Mouse (Mus musculus) thymus, postnatal 10 days (tissue): ENCODE measurements at regions not wholly inside any gene's neighbourhood (a gene's known extent, or its start where the extent isn't known, plus 50 kb on each side); places are given as distances from the start of the nearest gene placed in this dataset.
"Not testable (repeated sequence)": the region's sequence is repeated elsewhere in the genome, so short reads cannot be mapped to it uniquely, and the experiment has no call there.

Experiments
- DNase-seq, 2 experiments: peaks; one replicate each; pipeline ENCODE4 v3.0.0; 2021; ENCODE audit warnings: low spot score in 2 of 2

DNA sequence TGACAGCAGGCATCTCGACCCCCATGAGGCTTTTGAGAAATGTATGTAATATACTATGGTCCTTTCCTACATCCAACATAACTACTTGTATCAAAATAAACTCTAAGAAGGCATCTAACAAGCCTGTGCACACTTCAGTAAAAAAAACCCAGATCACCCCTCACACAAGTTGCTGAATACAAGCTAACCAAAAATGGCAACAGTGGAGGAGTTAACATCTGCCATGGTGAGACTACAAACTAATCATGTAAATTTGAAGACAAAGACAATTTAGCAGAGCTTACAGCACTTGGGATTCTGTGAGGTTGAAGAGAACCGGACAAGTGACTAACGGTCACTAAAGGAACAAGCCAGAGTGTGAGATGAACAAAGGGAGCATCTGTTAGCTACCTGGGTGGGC, 380.6 kb upstream of the Ngly1 start:
- DNase-seq = no peak

GRCm38 (mm10) chr14:15872013-15872412, 377.1 kb upstream of the Ngly1 start:
- no peak for DNase-seq

DNA sequence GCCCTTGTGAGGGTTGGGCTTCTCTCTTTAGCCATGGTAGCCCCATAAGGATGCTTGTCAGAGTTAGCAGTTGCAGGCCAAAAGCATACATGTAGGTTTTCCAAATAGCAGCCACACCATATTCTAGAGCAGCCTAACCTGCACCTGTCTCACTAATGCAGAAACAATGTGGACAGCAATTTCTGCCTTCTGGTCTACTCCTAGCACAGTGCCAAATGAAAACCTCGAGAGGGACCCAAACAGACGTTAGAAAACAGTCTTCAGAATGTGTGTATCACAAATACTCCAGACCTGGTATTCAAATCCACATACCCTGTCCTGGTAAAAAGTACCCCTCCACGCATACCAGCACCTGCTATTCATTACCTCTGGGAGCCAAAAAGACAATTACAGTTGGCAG, 368.9 kb upstream of the Ngly1 start:
- DNase-seq = no peak

- peak; percentile 76 to 85 for DNase-seq
Measured at GRCm38 (mm10) chr14:15881284-15881683, 367.8 kb upstream of the Ngly1 start.

- DNase-seq = no peak
Measured at GRCm38 (mm10) chr14:15884641-15885340, 364.3 kb upstream of the Ngly1 start.

GRCm38 (mm10) chr14:15897098-15897497, 352.0 kb upstream of the Ngly1 start:
- DNase-seq = no peak

DNA sequence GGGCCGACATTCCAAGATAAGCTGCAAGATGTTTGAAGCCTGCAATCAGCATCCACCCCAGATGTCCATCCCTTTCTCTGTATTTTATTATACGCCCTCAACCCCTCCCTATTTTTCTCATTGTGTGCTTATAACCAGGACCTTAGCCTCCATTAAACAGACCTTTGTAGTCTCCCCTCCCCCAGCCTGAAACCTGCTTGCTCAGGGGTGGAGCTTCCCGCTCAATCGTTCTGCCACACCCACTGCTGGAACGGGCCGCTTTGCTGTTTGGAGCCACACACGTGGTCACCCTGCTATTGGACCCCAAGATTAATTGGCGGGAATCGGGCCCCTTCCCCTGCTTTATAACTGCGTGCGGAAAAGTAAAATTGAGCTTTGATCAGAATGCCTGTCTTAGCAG, 342.7 kb upstream of the Ngly1 start:
- not testable (repeated sequence) for DNase-seq

GRCm38 (mm10) chr14:15913206-15913605, 335.9 kb upstream of the Ngly1 start:
- DNase-seq = peak in 1 of 2 experiments; percentile 46

GRCm38 (mm10) chr14:15914176-15914575, 334.9 kb upstream of the Ngly1 start:
- no peak for DNase-seq

DNA sequence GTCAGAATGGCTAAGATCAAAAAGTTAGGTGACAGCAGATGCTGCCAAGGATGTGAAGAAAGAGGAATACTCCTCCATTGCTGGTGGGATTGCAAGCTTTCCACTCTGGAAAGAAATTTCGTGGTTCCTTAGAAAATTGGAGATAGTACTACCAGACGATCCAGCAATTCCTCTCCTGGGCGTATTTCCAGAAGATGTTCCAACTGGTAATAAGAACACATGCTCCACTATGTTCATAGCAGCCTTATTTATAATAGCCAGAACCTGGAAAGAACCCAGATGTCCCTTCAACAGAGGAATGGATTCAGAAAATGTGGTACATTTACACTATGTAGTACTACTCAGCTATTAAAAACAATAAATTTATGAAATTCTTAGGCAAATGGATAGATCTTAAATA, 324.4 kb upstream of the Ngly1 start:
- DNase-seq = not testable (repeated sequence)

DNA sequence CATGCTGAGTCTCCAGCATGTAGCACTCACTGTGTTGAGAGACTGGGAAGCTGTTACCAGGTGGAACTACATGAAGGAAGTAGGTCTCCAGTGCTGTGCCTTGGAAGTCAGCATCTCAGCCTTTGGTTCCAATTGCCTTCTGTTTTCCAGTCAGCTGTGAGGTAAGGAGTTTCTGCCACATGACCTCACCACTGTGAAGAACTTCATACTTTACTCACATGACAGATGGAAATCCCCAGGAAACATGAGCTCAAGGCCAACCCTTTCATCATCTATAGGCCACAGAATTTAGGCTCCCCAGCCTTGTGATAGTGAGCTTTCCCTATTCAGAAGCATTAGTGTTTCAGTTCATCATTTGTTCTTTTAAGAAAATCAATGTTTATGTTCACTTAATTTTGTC, 314.4 kb upstream of the Ngly1 start:
- DNase-seq = no peak

DNA sequence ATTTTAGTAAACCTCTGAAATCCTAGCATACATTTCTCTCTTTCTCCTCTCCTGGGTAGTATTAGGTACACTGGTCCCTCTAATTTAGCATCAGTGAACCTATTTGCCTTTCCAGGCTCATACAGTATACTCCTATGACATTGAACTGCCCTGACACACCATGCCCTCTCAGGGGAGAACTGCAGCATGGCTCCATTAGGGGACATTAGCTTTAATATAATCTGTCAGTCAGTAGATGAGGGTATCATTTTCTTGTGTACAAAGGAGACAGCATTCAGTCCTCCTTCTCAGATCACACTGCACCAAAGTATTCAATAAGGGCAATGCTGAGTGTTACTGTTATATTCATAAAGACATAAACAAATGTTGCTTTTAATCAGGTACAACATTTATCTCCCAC, 278.8 kb upstream of the Ngly1 start:
- no peak for DNase-seq

DNA sequence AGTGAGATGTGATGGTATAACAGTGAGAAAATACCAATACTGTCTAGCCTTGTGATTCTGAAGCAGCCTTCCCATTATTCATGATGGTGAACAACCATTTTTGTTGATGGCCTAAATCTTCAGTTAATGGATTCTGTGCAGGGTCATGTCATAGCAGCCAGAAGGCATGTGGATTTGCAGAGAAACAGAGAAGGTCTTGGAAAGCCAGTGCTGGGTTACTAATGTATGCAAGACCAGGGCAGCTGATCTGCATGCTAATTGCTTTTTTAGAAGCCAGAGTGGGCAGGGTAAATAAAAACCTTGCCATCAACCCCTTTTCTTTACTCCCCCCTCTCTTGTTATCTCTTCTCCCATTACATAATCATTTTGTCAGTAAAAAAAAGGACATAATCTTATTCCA, 278.3 kb upstream of the Ngly1 start:
- no peak for DNase-seq

- DNase-seq = no peak
Measured at GRCm38 (mm10) chr14:15971306-15971705, 277.8 kb upstream of the Ngly1 start.

GRCm38 (mm10) chr14:15977366-15977765, 271.7 kb upstream of the Ngly1 start:
- DNase-seq = no peak

- DNase-seq = no peak
Measured at GRCm38 (mm10) chr14:15978329-15978728, 270.8 kb upstream of the Ngly1 start.

- DNase-seq = no peak
Measured at GRCm38 (mm10) chr14:16005409-16005808, 243.7 kb upstream of the Ngly1 start.

DNA sequence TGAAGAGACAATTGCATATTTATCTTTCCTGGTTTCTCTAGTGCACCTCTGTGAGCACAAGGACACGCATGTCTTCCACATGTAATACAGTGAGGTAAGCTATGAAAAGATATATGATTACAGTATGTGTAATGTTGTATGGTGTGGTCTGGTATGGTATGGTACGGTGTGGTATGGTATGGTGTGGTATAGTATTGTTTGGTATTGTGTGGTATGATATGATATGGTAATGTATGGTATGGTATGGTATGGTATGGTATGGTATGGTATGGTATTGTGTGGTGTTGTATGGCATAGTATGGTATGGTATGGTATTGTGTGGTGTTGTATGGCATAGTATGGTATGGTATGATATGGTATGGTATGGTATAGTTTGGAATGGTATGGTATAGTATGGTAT, 242.1 kb upstream of the Ngly1 start:
- no peak for DNase-seq

DNA sequence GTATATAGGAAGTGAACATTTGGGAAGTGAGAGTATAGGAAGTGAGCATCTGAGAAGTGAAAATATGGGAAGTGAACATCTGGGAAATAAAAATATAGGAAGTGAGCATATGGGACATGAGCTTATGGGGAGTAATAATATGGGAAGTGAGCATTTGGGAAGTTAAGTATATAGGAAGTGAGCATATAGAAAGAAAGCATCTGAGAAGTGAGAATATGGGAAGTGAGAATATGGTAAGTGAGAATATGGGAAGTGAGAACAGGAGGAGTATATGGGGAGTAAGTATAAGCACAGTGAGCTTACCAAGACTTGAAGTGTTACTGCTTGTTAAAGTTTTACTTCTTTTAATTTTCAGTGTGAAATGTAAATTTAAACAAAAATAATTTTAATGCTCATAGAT, 239.3 kb upstream of the Ngly1 start:
- no peak for DNase-seq

DNA sequence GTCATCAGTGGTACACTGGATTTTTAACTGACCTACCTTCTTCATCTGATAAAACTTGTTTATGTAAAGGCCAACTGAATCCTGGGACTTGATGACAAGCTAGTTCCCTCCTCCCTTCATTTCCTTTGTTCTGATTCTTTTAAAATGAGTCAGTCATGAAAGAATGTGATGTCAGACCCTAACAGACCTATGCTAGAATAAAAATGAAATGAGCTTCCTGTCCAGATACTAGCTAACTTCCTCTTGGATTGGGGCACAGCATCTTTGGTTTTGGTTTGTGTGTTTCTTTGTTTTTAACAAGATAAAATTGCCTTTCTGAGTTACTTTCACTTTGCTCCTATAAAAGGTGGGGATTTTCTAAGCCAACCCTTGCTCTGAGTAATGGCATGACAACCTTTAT, 225.2 kb upstream of the Ngly1 start:
- DNase-seq = no peak

DNA sequence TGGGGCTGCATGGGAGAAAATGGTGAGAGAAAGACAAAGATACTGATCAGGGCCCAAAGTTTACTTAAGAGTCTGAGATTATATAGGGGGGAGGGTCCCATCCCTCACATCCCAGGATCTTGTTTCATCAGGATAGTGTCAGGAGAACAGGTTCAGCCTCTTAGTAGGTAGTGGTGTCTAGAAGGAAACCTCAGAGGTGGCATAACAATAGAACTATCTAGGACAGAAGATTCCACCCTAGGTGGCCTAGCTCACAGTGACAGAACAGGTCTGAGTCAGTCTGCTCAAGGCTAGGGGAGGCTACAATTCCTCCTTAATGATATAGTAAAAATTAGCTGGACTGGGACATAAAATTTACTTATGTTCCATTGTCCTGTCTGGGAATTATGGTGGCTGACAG, 211.3 kb upstream of the Ngly1 start:
- no peak for DNase-seq

DNA sequence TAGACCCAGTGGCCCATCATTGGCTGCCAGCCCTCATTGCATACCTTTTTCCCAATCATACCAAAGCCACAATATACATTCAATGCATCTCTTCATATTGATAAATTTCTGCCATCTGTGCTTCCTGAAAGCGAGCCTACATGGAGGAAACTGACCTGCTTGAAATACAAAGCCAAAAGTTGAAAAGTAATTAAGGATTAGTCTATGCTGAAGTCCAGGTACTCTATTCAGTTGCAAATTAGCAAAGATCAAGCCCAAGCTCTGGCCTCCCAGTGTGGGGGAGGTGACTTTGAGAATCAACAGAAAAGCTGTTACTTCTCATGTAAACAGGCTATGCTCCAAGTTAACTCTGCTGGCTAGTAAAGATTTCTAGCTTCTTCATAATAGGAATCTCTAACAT, 210.7 kb upstream of the Ngly1 start:
- no peak for DNase-seq

- DNase-seq = no peak
Measured at GRCm38 (mm10) chr14:16044466-16044865, 204.6 kb upstream of the Ngly1 start.

DNA sequence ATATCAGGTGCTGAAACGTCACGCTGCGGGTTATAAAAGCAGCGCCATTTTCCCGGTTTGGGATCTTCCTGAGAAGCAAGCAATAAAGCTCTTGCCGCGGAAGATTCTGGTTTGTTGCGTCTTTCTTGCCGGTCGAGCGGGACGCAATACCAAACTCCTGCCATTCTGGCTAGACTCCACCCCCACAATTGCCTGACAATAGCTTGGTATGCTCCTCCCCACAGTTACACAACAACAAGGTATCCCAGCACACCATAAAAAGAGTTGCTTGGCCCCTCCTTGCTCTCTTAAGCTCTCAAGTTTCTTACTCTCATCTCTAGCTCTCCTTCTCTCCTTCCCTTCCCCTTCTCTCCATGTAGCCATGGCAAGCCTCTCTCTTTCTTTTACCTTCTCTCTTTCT, 176.5 kb upstream of the Ngly1 start:
- not testable (repeated sequence) for DNase-seq
